Mouse (Mus musculus) kidney, postnatal 14 days (tissue): ENCODE measurements around the gene Msgn1.
A peak's percentile ranks its signal among the peaks of the same experiment; 100 is the strongest.

Experiments
- DNase-seq: peaks from one replicate; pipeline ENCODE4 v3.0.0; 2022; ENCODE audit warnings: mixed read lengths

The Msgn1 gene

GRCm38 (mm10) chr12:11198026-11198425 is 10.7 kb downstream of the Msgn1 start:
- DNase-seq, result no peak

- no peak for DNase-seq
Measured at GRCm38 (mm10) chr12:11196830-11197229, 11.9 kb downstream of the Msgn1 start.

- DNase-seq, result peak; percentile 83
Measured at GRCm38 (mm10) chr12:11196142-11196597, 12.6 kb downstream of the Msgn1 start.

- DNase-seq, result no peak
Measured at GRCm38 (mm10) chr12:11195031-11195430, 13.7 kb downstream of the Msgn1 start.

- peak; percentile 91 for DNase-seq
Measured at GRCm38 (mm10) chr12:11178486-11179154, 30.2 kb downstream of the Msgn1 start.

- DNase-seq, result no peak
Measured at GRCm38 (mm10) chr12:11177408-11178394, 31.1 kb downstream of the Msgn1 start.

DNA sequence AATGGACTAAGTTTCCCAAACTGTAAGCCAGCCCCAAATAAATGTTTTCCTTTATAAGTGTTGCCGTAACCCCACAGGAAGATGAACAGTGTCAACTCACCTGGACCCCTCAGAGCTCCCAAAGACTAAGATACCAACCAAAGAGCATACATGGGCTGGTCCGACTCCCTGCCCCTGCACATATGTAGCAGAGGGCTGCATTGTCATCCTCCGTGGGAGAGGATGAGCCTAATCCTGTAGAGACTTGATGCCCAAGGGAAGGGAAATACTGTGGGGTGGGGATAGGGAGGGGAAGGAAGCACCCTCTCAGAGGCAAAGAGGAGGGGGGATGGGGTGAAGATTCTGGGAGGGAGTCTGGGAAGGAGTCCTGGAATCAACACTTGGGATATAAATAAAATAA is 50.1 kb downstream of the Msgn1 start:
- no peak for DNase-seq
